Mouse (Mus musculus): ENCODE data around the gene Rpn1. TPM values are rescaled to one million over a fixed set of nuclear protein-coding genes. Genes with fewer than 3 reads are reported as not detected.
"Not testable (repeated sequence)": the region's sequence is repeated elsewhere in the genome, so short reads cannot be mapped to it uniquely, and the experiment has no call there.

Rpn1 gene
- polyA plus RNA-seq, 1 experiment from 2014 or later, result 234 TPM

GRCm38 (mm10) chr6:88120813-88121212, 36.5 kb downstream of the Rpn1 start:
- H3K4me3 ChIP-seq (ENCODE audit: low read depth, low read length), result no peak overlapping the region
- no peaks in the 10 kb centered on the region for H3K27me3 ChIP-seq (ENCODE audit: control insufficient read depth, insufficient read depth, low read length)
- no peak overlapping the region for H3K4me2 ChIP-seq
- H3K27ac ChIP-seq (ENCODE audit: low read depth, low read length), result no peak overlapping the region
- WGBS (ENCODE audit: insufficient replicate concordance), result 83% methylated on average over 7 of the region's 7 CpGs
- no peak overlapping the region for H3K9ac ChIP-seq (ENCODE audit: low read depth, low read length)
- H3K36me3 ChIP-seq (ENCODE audit: control insufficient read depth, insufficient read depth, low read length), result no peaks in the 10 kb centered on the region
- H3K9me3 ChIP-seq (replicated peaks; ENCODE audit: control insufficient read depth, low read length), result no peaks in the 10 kb centered on the region
- H3K4me1 ChIP-seq (ENCODE audit: control insufficient read depth, insufficient read depth, low read length), result peaks cover 15% of the 10 kb centered on the region
- no peak for ATAC-seq (replicated peaks; ENCODE audit: insufficient number of reproducible peaks, low FRiP score, low TSS enrichment)

GRCm38 (mm10) chr6:88121781-88122180, 37.5 kb downstream of the Rpn1 start:
- WGBS (ENCODE audit: insufficient replicate concordance), result 74% methylated on average over 2 of the region's 2 CpGs
- H3K27me3 ChIP-seq (ENCODE audit: control insufficient read depth, insufficient read depth, low read length), result 0 out of 2 replicates have a peak, but pooled peaks cover 3% of the 10 kb centered on the region
- no peak overlapping the region for H3K9ac ChIP-seq (ENCODE audit: low read depth, low read length)
- ATAC-seq (replicated peaks; ENCODE audit: insufficient number of reproducible peaks, low FRiP score, low TSS enrichment), result no peak
- no peak overlapping the region for H3K27ac ChIP-seq (ENCODE audit: low read depth, low read length)
- no peaks in the 10 kb centered on the region for H3K36me3 ChIP-seq (ENCODE audit: control insufficient read depth, insufficient read depth, low read length)
- no peaks in the 10 kb centered on the region for H3K9me3 ChIP-seq (replicated peaks; ENCODE audit: control insufficient read depth, low read length)
- no peak overlapping the region for H3K4me2 ChIP-seq
- peaks cover 7% of the 10 kb centered on the region; the same call in 1 of the 2 replicates for H3K4me1 ChIP-seq (ENCODE audit: control insufficient read depth, insufficient read depth, low read length)
- H3K4me3 ChIP-seq (ENCODE audit: low read depth, low read length), result no peak overlapping the region

- H3K9me3 ChIP-seq (replicated peaks; ENCODE audit: control insufficient read depth, low read length), result no peaks in the 10 kb centered on the region
- H3K4me1 ChIP-seq (ENCODE audit: control insufficient read depth, insufficient read depth, low read length), result peaks cover 4% of the 10 kb centered on the region; the same call in 1 of the 2 replicates
- no peak overlapping the region for H3K4me3 ChIP-seq (ENCODE audit: low read depth, low read length)
- 43% methylated on average over 11 of the region's 11 CpGs for WGBS (ENCODE audit: insufficient replicate concordance)
- no peak for ATAC-seq (replicated peaks; ENCODE audit: insufficient number of reproducible peaks, low FRiP score, low TSS enrichment)
- peaks cover 7% of the 10 kb centered on the region; the same call in 1 of the 2 replicates for H3K27me3 ChIP-seq (ENCODE audit: control insufficient read depth, insufficient read depth, low read length)
- H3K4me2 ChIP-seq, result peak overlapping the region; percentile 55
- no peak overlapping the region for H3K9ac ChIP-seq (ENCODE audit: low read depth, low read length)
- no peaks in the 10 kb centered on the region for H3K36me3 ChIP-seq (ENCODE audit: control insufficient read depth, insufficient read depth, low read length)
- no peak overlapping the region for H3K27ac ChIP-seq (ENCODE audit: low read depth, low read length)
These were observed 39.0 kb downstream of the Rpn1 start for GRCm38 (mm10) chr6:88123150-88123857.

GRCm38 (mm10) chr6:88123858-88124261, 39.6 kb downstream of the Rpn1 start:
- H3K4me2 ChIP-seq, result peak overlapping the region; percentile 55
- H3K9ac ChIP-seq (ENCODE audit: low read depth, low read length), result no peak overlapping the region
- ATAC-seq (replicated peaks; ENCODE audit: insufficient number of reproducible peaks, low FRiP score, low TSS enrichment), result peak; percentile 53
- no peaks in the 10 kb centered on the region for H3K36me3 ChIP-seq (ENCODE audit: control insufficient read depth, insufficient read depth, low read length)
- peaks cover 8% of the 10 kb centered on the region; the same call in 1 of the 2 replicates for H3K27me3 ChIP-seq (ENCODE audit: control insufficient read depth, insufficient read depth, low read length)
- H3K4me1 ChIP-seq (ENCODE audit: control insufficient read depth, insufficient read depth, low read length), result peaks cover 4% of the 10 kb centered on the region; the same call in 1 of the 2 replicates
- H3K4me3 ChIP-seq (ENCODE audit: low read depth, low read length), result no peak overlapping the region
- no peaks in the 10 kb centered on the region for H3K9me3 ChIP-seq (replicated peaks; ENCODE audit: control insufficient read depth, low read length)
- WGBS (ENCODE audit: insufficient replicate concordance), result 2% methylated on average over 9 of the region's 9 CpGs
- no peak overlapping the region for H3K27ac ChIP-seq (ENCODE audit: low read depth, low read length)

- no peaks in the 10 kb centered on the region for H3K36me3 ChIP-seq (ENCODE audit: control insufficient read depth, insufficient read depth, low read length)
- 66% methylated on average over 4 of the region's 4 CpGs for WGBS (ENCODE audit: insufficient replicate concordance)
- no peak for ATAC-seq (replicated peaks; ENCODE audit: insufficient number of reproducible peaks, low FRiP score, low TSS enrichment)
- H3K27me3 ChIP-seq (ENCODE audit: control insufficient read depth, insufficient read depth, low read length), result peaks cover 11% of the 10 kb centered on the region; the same call in 1 of the 2 replicates
- no peak overlapping the region for H3K27ac ChIP-seq (ENCODE audit: low read depth, low read length)
- no peak overlapping the region for H3K9ac ChIP-seq (ENCODE audit: low read depth, low read length)
- peaks cover 4% of the 10 kb centered on the region; the same call in 1 of the 2 replicates for H3K4me1 ChIP-seq (ENCODE audit: control insufficient read depth, insufficient read depth, low read length)
- H3K4me3 ChIP-seq (ENCODE audit: low read depth, low read length), result no peak overlapping the region
- H3K4me2 ChIP-seq, result no peak overlapping the region
- H3K9me3 ChIP-seq (replicated peaks; ENCODE audit: control insufficient read depth, low read length), result no peaks in the 10 kb centered on the region
These were observed 40.3 kb downstream of the Rpn1 start for GRCm38 (mm10) chr6:88124551-88124950.

- H3K4me1 ChIP-seq (ENCODE audit: control insufficient read depth, insufficient read depth, low read length); H3K9me3 ChIP-seq (replicated peaks; ENCODE audit: control insufficient read depth, low read length); H3K4me2 ChIP-seq; ATAC-seq (replicated peaks; ENCODE audit: insufficient number of reproducible peaks, low FRiP score, low TSS enrichment); H3K9ac ChIP-seq (ENCODE audit: low read depth, low read length); H3K27ac ChIP-seq (ENCODE audit: low read depth, low read length); H3K36me3 ChIP-seq (ENCODE audit: control insufficient read depth, insufficient read depth, low read length); H3K4me3 ChIP-seq (ENCODE audit: low read depth, low read length): not testable (repeated sequence)
- WGBS (ENCODE audit: insufficient replicate concordance), result 84% methylated on average over 10 of the region's 10 CpGs
- peaks cover 17% of the 10 kb centered on the region for H3K27me3 ChIP-seq (ENCODE audit: control insufficient read depth, insufficient read depth, low read length)
These were observed 41.5 kb downstream of the Rpn1 start for GRCm38 (mm10) chr6:88125815-88126214.

- 21% methylated on average over 5 of the region's 5 CpGs for WGBS (ENCODE audit: insufficient replicate concordance)
- Histone ChIP-seq H3K4me1 (ENCODE audit: control insufficient read depth, insufficient read depth, low read length) (peaks cover 9% of the 10 kb centered on the region; the same call in 1 of the 2 replicates), H3K27me3 (ENCODE audit: control insufficient read depth, insufficient read depth, low read length) (peaks cover 48% of the 10 kb centered on the region), H3K36me3 (ENCODE audit: control insufficient read depth, insufficient read depth, low read length) (no peaks in the 10 kb centered on the region), H3K27ac (ENCODE audit: low read depth, low read length) (no peak overlapping the region), H3K9ac (ENCODE audit: low read depth, low read length) (peak overlapping the region; percentile 22; the same call in 1 of the 2 replicates), H3K4me2 (peak overlapping the region; percentile 46), H3K9me3 (replicated peaks; ENCODE audit: control insufficient read depth, low read length) (no peaks in the 10 kb centered on the region), H3K4me3 (ENCODE audit: low read depth, low read length) (peak overlapping the region; percentile 18)
- ATAC-seq (replicated peaks; ENCODE audit: insufficient number of reproducible peaks, low FRiP score, low TSS enrichment), result no peak
These were observed 47.2 kb downstream of the Rpn1 start for GRCm38 (mm10) chr6:88131521-88131920.

GRCm38 (mm10) chr6:88132051-88132450, 47.8 kb downstream of the Rpn1 start:
- Histone ChIP-seq H3K4me1 (ENCODE audit: control insufficient read depth, insufficient read depth, low read length) (peaks cover 10% of the 10 kb centered on the region; the same call in 1 of the 2 replicates), H3K4me2 (peak overlapping the region; percentile 46), H3K27ac (ENCODE audit: low read depth, low read length) (peak overlapping the region; percentile 41; the same call in 1 of the 2 replicates), H3K4me3 (ENCODE audit: low read depth, low read length) (peak overlapping the region; percentile 18), H3K36me3 (ENCODE audit: control insufficient read depth, insufficient read depth, low read length) (no peaks in the 10 kb centered on the region), H3K9ac (ENCODE audit: low read depth, low read length) (no peak overlapping the region), H3K9me3 (replicated peaks; ENCODE audit: control insufficient read depth, low read length) (no peaks in the 10 kb centered on the region), H3K27me3 (ENCODE audit: control insufficient read depth, insufficient read depth, low read length) (peaks cover 49% of the 10 kb centered on the region)
- 5% methylated on average over 17 of the region's 17 CpGs for WGBS (ENCODE audit: insufficient replicate concordance)
- peak; percentile 62 for ATAC-seq (replicated peaks; ENCODE audit: insufficient number of reproducible peaks, low FRiP score, low TSS enrichment)

All from heart, embryonic 11.5 days (tissue).